Mouse (Mus musculus) lung, adult 18-20 months (tissue): ENCODE data around the gene St8sia1.
A peak's percentile ranks its signal among the peaks of the same experiment; 100 is the strongest.

Experiments
- DNase-seq, 2 experiments: peaks; one replicate each; pipeline ENCODE4 v3.0.0; 2022; ENCODE audit warnings: mixed read lengths in 2 of 2

St8sia1 gene

GRCm38 (mm10) chr6:142979665-142980660, 15.7 kb upstream of the St8sia1 start:
- DNase-seq: no peak

- DNase-seq: no peak
These were observed 13.0 kb upstream of the St8sia1 start for GRCm38 (mm10) chr6:142977221-142977620.

- no peak for DNase-seq
These were observed 9.0 kb upstream of the St8sia1 start for GRCm38 (mm10) chr6:142973289-142973688.

- DNase-seq: no peak
These were observed 8.0 kb upstream of the St8sia1 start for GRCm38 (mm10) chr6:142972205-142972604.

- DNase-seq: no peak
These were observed 3.2 kb upstream of the St8sia1 start for GRCm38 (mm10) chr6:142967407-142967806.

- DNase-seq: peak; percentile 15
These were observed 506 bp upstream of the St8sia1 start for GRCm38 (mm10) chr6:142964531-142965385.

- no peak for DNase-seq
These were observed 674 bp downstream of the St8sia1 start for GRCm38 (mm10) chr6:142963480-142964075.

GRCm38 (mm10) chr6:142962881-142963280, 1.4 kb downstream of the St8sia1 start:
- no peak for DNase-seq

- no peak for DNase-seq
These were observed 1.8 kb downstream of the St8sia1 start for GRCm38 (mm10) chr6:142962476-142962875.

- no peak for DNase-seq
These were observed 2.4 kb downstream of the St8sia1 start for GRCm38 (mm10) chr6:142961721-142962455.

GRCm38 (mm10) chr6:142956556-142956955, 7.7 kb downstream of the St8sia1 start:
- DNase-seq: no peak

- DNase-seq: no peak
These were observed 9.0 kb downstream of the St8sia1 start for GRCm38 (mm10) chr6:142955281-142955680.

- DNase-seq: no peak
These were observed 11.1 kb downstream of the St8sia1 start for GRCm38 (mm10) chr6:142953189-142953588.

- DNase-seq: no peak
These were observed 11.8 kb downstream of the St8sia1 start for GRCm38 (mm10) chr6:142952361-142952954.

GRCm38 (mm10) chr6:142951564-142952308, 12.5 kb downstream of the St8sia1 start:
- no peak for DNase-seq

- DNase-seq: no peak
These were observed 13.9 kb downstream of the St8sia1 start for GRCm38 (mm10) chr6:142950354-142950753.

GRCm38 (mm10) chr6:142948955-142949357, 15.3 kb downstream of the St8sia1 start:
- no peak for DNase-seq

- no peak for DNase-seq
These were observed 17.2 kb downstream of the St8sia1 start for GRCm38 (mm10) chr6:142947029-142947428.

- no peak for DNase-seq
These were observed 18.0 kb downstream of the St8sia1 start for GRCm38 (mm10) chr6:142946069-142946871.

GRCm38 (mm10) chr6:142945461-142945860, 18.8 kb downstream of the St8sia1 start:
- no peak for DNase-seq
